Mouse (Mus musculus): ENCODE results near the gene Smpd1. TPM values are rescaled to one million over a fixed set of nuclear protein-coding genes. Genes with fewer than 3 reads are reported as not detected.

Smpd1 gene
- polyA plus RNA-seq, 1 experiment from 2014 or later: 95.9 TPM

DNA sequence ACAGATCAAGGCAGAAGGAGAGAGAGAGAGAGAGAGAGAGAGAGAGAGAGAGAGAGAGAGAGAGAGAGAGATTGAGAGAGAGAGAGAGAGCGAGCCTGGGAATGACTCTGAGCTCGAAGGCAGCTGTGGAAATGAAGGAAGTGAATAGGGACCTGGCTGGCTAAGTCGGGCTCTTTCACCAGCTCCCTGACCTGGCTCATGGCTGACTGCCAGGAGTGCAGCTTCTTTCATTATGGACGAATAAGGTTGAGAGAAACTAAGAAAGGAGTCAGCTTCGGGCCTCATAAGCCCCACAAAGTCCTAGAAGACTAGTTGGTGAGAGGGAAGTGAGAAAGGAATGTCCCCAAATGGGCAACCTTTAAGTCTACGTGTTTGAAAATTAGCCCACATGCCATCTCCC lies 34.0 kb upstream of the Smpd1 start:
- H3K4me3 ChIP-seq (replicated peaks; ENCODE audit: low read length): no peak overlapping the region
- DNase-seq (ENCODE audit: low spot score): no peak
- WGBS: 45% methylated on average over 6 of the region's 6 CpGs

DNA sequence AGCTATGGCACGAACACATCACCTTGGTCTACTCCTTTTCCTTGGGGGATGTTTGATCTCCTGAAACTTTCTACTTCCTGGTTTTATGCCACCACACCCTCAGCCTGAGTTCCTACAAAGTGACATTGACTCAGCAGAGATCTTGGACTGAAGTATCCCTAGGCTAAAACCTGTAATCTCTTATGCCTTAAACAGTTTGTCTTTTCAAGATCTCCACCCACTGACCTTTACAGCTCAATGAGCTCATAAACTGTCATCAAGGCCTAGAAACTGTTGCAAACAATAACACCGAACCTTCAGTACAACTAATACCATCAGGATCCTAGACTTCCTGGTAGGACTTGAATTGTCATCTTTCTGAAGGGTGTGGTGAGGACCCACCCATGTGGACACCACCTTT lies 29.9 kb upstream of the Smpd1 start:
- no peak for ATAC-seq (ENCODE audit: low FRiP score)
- Histone ChIP-seq H3K9me3 (ENCODE audit: control insufficient read depth, low read length) (no peaks in the 10 kb centered on the region), H3K4me1 (replicated peaks; ENCODE audit: control insufficient read depth, insufficient read depth, low read length) (no peaks in the 10 kb centered on the region), H3K27me3 (ENCODE audit: control insufficient read depth, insufficient read depth, low read length) (no peaks in the 10 kb centered on the region), H3K9ac (no peak overlapping the region), H3K4me3 (replicated peaks; ENCODE audit: low read length) (no peak overlapping the region), H3K27ac (no peak overlapping the region), H3K36me3 (replicated peaks; ENCODE audit: control insufficient read depth, insufficient read depth) (no peaks in the 10 kb centered on the region), H3K4me2 (replicated peaks) (no peak overlapping the region)
- WGBS: 78% methylated on average over 2 of the region's 2 CpGs
- DNase-seq (ENCODE audit: low spot score): no peak

More for the DNA sequence above, 34.0 kb upstream of the Smpd1 start:
- no peak for ATAC-seq (ENCODE audit: low FRiP score)
- no peak overlapping the region for H3K4me2 ChIP-seq (replicated peaks)
- no peaks in the 10 kb centered on the region for H3K4me1 ChIP-seq (replicated peaks; ENCODE audit: control insufficient read depth, insufficient read depth, low read length)
- no peaks in the 10 kb centered on the region for H3K9me3 ChIP-seq (ENCODE audit: control insufficient read depth, low read length)
- no peak overlapping the region for H3K27ac ChIP-seq
- H3K9ac ChIP-seq: no peak overlapping the region
- no peaks in the 10 kb centered on the region for H3K36me3 ChIP-seq (replicated peaks; ENCODE audit: control insufficient read depth, insufficient read depth)
- no peaks in the 10 kb centered on the region for H3K27me3 ChIP-seq (ENCODE audit: control insufficient read depth, insufficient read depth, low read length)

DNA sequence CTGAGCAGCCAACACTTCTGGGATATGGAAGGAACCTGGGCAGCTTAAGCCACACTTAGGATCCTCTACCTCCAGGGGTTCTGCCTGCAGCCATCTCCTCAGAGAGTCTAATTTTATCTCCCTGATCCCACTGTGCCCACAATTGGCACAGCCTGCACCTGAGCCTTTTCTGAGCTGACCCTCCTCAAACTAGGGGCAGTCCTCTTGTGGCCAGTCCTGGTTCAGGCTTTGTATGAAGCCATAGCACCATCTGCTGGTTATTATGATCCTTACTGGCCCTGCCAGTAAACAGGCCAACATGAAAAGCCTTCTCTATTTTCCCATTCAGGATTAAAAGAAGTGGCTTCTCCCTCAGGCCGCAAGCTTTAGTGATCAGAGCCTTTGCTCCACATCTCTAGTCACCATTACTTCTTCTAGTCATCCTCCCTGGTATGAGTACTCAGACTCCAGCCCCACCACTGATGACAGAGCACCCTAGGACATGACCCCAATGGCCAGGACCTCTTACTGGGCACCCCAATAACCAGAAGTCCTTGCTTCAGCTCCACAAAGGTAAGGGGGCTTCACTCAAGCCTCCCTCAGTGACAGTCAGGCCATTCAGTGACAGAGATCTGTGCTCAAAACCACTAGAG lies 26.7 kb upstream of the Smpd1 start:
- no peak overlapping the region for H3K9ac ChIP-seq
- DNase-seq (ENCODE audit: low spot score) (peak; percentile 68), ATAC-seq (ENCODE audit: low FRiP score) (peak; percentile 79; the same call in 1 of the 2 replicates)
- H3K27ac ChIP-seq: no peak overlapping the region
- WGBS: 72% methylated on average over 1 of the region's 1 CpGs
- no peaks in the 10 kb centered on the region for H3K9me3 ChIP-seq (ENCODE audit: control insufficient read depth, low read length)
- no peaks in the 10 kb centered on the region for H3K4me1 ChIP-seq (replicated peaks; ENCODE audit: control insufficient read depth, insufficient read depth, low read length)
- H3K4me3 ChIP-seq (replicated peaks; ENCODE audit: low read length): no peak overlapping the region
- no peak overlapping the region for H3K4me2 ChIP-seq (replicated peaks)
- no peaks in the 10 kb centered on the region for H3K36me3 ChIP-seq (replicated peaks; ENCODE audit: control insufficient read depth, insufficient read depth)
- H3K27me3 ChIP-seq (ENCODE audit: control insufficient read depth, insufficient read depth, low read length): no peaks in the 10 kb centered on the region

DNA sequence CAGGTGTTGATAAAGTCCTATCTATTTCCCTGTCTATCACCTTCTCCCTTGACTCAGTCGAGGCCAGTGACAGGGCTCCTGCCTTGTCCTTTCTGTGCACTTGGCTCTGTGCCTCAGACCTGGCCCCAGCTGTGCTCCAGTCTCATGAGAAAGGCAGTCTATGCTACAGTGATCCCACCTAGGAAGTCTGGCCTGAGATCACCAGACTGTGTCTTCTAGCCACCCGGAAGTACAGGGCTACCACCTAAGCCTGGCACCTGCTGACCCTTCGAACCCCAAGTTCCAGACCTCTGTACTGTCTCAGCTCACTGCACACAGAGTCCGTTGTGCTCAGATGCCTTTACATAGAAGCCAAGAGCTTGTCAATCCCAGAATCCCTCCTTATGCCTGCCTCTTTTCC lies 26.1 kb upstream of the Smpd1 start:
- H3K9me3 ChIP-seq (ENCODE audit: control insufficient read depth, low read length): no peaks in the 10 kb centered on the region
- no peak overlapping the region for H3K27ac ChIP-seq
- no peaks in the 10 kb centered on the region for H3K4me1 ChIP-seq (replicated peaks; ENCODE audit: control insufficient read depth, insufficient read depth, low read length)
- no peak for DNase-seq (ENCODE audit: low spot score)
- H3K36me3 ChIP-seq (replicated peaks; ENCODE audit: control insufficient read depth, insufficient read depth): no peaks in the 10 kb centered on the region
- 79% methylated on average over 4 of the region's 4 CpGs for WGBS
- 0 out of 2 replicates have a peak, but pooled peaks have one; percentile 38 for ATAC-seq (ENCODE audit: low FRiP score)
- H3K27me3 ChIP-seq (ENCODE audit: control insufficient read depth, insufficient read depth, low read length): no peaks in the 10 kb centered on the region
- H3K9ac ChIP-seq: no peak overlapping the region
- H3K4me3 ChIP-seq (replicated peaks; ENCODE audit: low read length): no peak overlapping the region
- H3K4me2 ChIP-seq (replicated peaks): no peak overlapping the region

DNA sequence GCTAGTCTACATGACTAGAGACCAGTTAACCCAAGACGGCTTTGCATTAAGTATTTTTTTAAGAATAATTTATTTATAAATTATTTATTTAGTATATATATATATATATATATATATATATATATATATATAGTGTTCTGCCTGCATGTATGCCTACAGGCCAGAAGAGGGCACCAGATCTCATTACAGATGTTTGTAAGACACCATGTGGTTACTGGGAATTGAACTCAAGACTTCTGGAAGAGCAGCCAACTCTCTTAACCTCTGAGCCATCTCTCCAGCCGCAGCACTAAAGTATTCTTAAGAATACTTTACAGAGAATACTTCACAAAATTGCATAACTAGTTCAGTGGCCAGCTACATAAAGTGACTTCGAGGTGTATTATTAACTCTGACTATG lies 20.0 kb upstream of the Smpd1 start:
- no peak for ATAC-seq (ENCODE audit: low FRiP score)
- Histone ChIP-seq H3K36me3 (replicated peaks; ENCODE audit: control insufficient read depth, insufficient read depth) (no peaks in the 10 kb centered on the region), H3K27me3 (ENCODE audit: control insufficient read depth, insufficient read depth, low read length) (no peaks in the 10 kb centered on the region), H3K9ac (no peak overlapping the region), H3K4me3 (replicated peaks; ENCODE audit: low read length) (no peak overlapping the region), H3K27ac (no peak overlapping the region), H3K9me3 (ENCODE audit: control insufficient read depth, low read length) (no peaks in the 10 kb centered on the region), H3K4me1 (replicated peaks; ENCODE audit: control insufficient read depth, insufficient read depth, low read length) (no peaks in the 10 kb centered on the region), H3K4me2 (replicated peaks) (no peak overlapping the region)
- DNase-seq (ENCODE audit: low spot score): no peak
- 85% methylated on average over 3 of the region's 3 CpGs for WGBS

- Histone ChIP-seq H3K27me3 (ENCODE audit: control insufficient read depth, insufficient read depth, low read length) (no peaks in the 10 kb centered on the region), H3K36me3 (replicated peaks; ENCODE audit: control insufficient read depth, insufficient read depth) (no peaks in the 10 kb centered on the region), H3K4me3 (replicated peaks; ENCODE audit: low read length) (no peak overlapping the region), H3K4me2 (replicated peaks) (no peak overlapping the region), H3K4me1 (replicated peaks; ENCODE audit: control insufficient read depth, insufficient read depth, low read length) (no peaks in the 10 kb centered on the region), H3K27ac (no peak overlapping the region), H3K9me3 (ENCODE audit: control insufficient read depth, low read length) (no peaks in the 10 kb centered on the region), H3K9ac (no peak overlapping the region)
- ATAC-seq (ENCODE audit: low FRiP score) (no peak), DNase-seq (ENCODE audit: low spot score) (no peak)
- 76% methylated on average over 8 of the region's 8 CpGs for WGBS
Measured at GRCm38 (mm10) chr7:105545986-105546385, 8.2 kb upstream of the Smpd1 start.

DNA sequence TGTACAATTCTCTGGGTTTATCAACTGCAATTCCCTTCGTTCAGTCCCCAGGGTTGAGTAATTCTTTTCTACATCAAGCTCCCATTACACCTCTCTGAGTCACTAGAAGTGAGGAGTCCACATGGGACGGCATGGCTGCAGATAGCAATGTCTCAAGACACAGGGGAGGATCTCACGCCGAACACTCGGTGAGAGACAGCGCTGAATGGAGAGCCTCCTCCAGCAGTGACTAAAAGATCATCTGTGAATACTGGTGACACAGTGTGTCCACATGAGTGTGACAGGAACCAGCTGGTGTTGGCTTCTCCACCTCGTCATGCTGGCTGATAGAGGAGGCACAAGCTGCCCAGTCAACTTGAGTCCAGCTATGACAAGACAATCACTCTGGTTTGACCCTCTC lies 6.2 kb upstream of the Smpd1 start:
- no peak for ATAC-seq (ENCODE audit: low FRiP score)
- H3K27me3 ChIP-seq (ENCODE audit: control insufficient read depth, insufficient read depth, low read length): no peaks in the 10 kb centered on the region
- H3K9me3 ChIP-seq (ENCODE audit: control insufficient read depth, low read length): no peaks in the 10 kb centered on the region
- no peak overlapping the region for H3K9ac ChIP-seq
- no peaks in the 10 kb centered on the region for H3K4me1 ChIP-seq (replicated peaks; ENCODE audit: control insufficient read depth, insufficient read depth, low read length)
- no peak overlapping the region for H3K27ac ChIP-seq
- H3K4me3 ChIP-seq (replicated peaks; ENCODE audit: low read length): no peak overlapping the region
- H3K4me2 ChIP-seq (replicated peaks): no peak overlapping the region
- 90% methylated on average over 7 of the region's 7 CpGs for WGBS
- no peaks in the 10 kb centered on the region for H3K36me3 ChIP-seq (replicated peaks; ENCODE audit: control insufficient read depth, insufficient read depth)
- no peak for DNase-seq (ENCODE audit: low spot score)

GRCm38 (mm10) chr7:105549035-105549434 lies 5.1 kb upstream of the Smpd1 start:
- WGBS: 53% methylated on average over 6 of the region's 6 CpGs
- DNase-seq (ENCODE audit: low spot score) (peak; percentile 64), ATAC-seq (ENCODE audit: low FRiP score) (no peak)

DNA sequence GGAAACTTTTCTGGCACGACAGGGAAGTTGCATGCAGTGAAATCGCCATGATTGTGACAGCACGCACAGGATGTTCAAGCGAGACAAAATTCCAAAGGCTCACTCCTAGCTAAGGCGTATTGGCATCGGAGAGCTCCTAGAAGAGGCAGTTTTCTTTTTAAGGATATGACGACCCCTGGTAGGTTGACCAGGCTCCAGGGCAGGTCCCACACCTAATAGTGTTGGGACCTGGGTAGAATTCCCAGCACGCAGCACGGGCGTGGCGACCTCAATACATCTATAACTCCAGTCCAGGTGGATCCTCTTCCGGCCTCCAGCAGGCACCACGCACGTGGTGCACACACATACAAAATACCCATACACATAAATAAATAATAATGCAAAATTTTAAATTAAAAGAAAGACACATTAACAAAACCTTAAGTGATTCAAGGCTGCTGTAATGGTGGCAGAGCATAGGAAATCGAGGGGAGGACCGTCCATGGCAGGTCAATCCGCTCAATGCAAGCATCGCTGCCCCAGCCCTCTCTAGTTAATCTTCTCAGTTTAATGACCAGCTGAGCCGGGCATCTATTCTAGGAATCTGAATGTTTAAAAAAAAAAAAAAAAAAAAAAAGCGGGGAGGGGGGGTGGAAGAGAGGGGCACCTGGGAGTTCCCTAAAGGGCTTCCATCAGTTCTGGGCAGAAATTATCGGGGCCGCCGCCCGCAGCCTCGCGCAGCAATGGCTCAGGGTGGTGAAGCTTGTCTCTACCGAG lies 526 bp upstream of the Smpd1 start:
- ATAC-seq (ENCODE audit: low FRiP score) (peak; percentile 42), DNase-seq (ENCODE audit: low spot score) (no peak)
- H3K27ac ChIP-seq: peak overlapping the region; percentile 81
- H3K36me3 ChIP-seq (replicated peaks; ENCODE audit: control insufficient read depth, insufficient read depth): peaks cover 19% of the 10 kb centered on the region
- peak overlapping the region; percentile 82 for H3K9ac ChIP-seq
- peak overlapping the region; percentile 67 for H3K4me3 ChIP-seq (replicated peaks; ENCODE audit: low read length)
- H3K27me3 ChIP-seq (ENCODE audit: control insufficient read depth, insufficient read depth, low read length): no peaks in the 10 kb centered on the region
- 31% methylated on average over 26 of the region's 27 CpGs for WGBS
- no peaks in the 10 kb centered on the region for H3K9me3 ChIP-seq (ENCODE audit: control insufficient read depth, low read length)
- H3K4me1 ChIP-seq (replicated peaks; ENCODE audit: control insufficient read depth, insufficient read depth, low read length): peaks cover 15% of the 10 kb centered on the region
- peak overlapping the region; percentile 80 for H3K4me2 ChIP-seq (replicated peaks)

More at GRCm38 (mm10) chr7:105549035-105549434, 5.1 kb upstream of the Smpd1 start:
- Histone ChIP-seq H3K9me3 (ENCODE audit: control insufficient read depth, low read length) (no peaks in the 10 kb centered on the region), H3K27me3 (ENCODE audit: control insufficient read depth, insufficient read depth, low read length) (no peaks in the 10 kb centered on the region), H3K9ac (no peak overlapping the region), H3K36me3 (replicated peaks; ENCODE audit: control insufficient read depth, insufficient read depth) (no peaks in the 10 kb centered on the region), H3K4me2 (replicated peaks) (no peak overlapping the region), H3K27ac (no peak overlapping the region), H3K4me3 (replicated peaks; ENCODE audit: low read length) (no peak overlapping the region), H3K4me1 (replicated peaks; ENCODE audit: control insufficient read depth, insufficient read depth, low read length) (no peaks in the 10 kb centered on the region)
